Mouse (Mus musculus): ENCODE results near the gene Madcam1.

Madcam1 gene

GRCm38 (mm10) chr10:79703541-79703940 is 39.2 kb downstream of the Madcam1 start:
- in situ Hi-C loops (cut with MboI; ENCODE audit: low pct_unique_long_range_greater_than_20kb in 1 of 2, low sequenced_read_pairs in 2 of 2, unreplicated experiment in 1 of 2): no loop called here

GRCm38 (mm10) chr10:79704065-79704969 is 40.0 kb downstream of the Madcam1 start, which contains the start of gene Bsg:
Gene Bsg, plus strand, starts transcription at chr10:79704491.
- in situ Hi-C loops (cut with MboI; ENCODE audit: low pct_unique_long_range_greater_than_20kb in 1 of 2, low sequenced_read_pairs in 2 of 2, unreplicated experiment in 1 of 2): no loop called here

- in situ Hi-C loops (cut with MboI; ENCODE audit: low pct_unique_long_range_greater_than_20kb in 1 of 2, low sequenced_read_pairs in 2 of 2, unreplicated experiment in 1 of 2): no loop called here
Measured at GRCm38 (mm10) chr10:79704970-79705360, 40.6 kb downstream of the Madcam1 start.

GRCm38 (mm10) chr10:79705951-79706350 is 41.6 kb downstream of the Madcam1 start:
- in situ Hi-C loops (cut with MboI; ENCODE audit: low pct_unique_long_range_greater_than_20kb in 1 of 2, low sequenced_read_pairs in 2 of 2, unreplicated experiment in 1 of 2): no loop called here

GRCm38 (mm10) chr10:79706406-79707094 is 42.2 kb downstream of the Madcam1 start:
- in situ Hi-C loops (cut with MboI; ENCODE audit: low pct_unique_long_range_greater_than_20kb in 1 of 2, low sequenced_read_pairs in 2 of 2, unreplicated experiment in 1 of 2): no loop called here

GRCm38 (mm10) chr10:79707162-79707561 is 42.8 kb downstream of the Madcam1 start:
- in situ Hi-C loops (cut with MboI; ENCODE audit: low pct_unique_long_range_greater_than_20kb in 1 of 2, low sequenced_read_pairs in 2 of 2, unreplicated experiment in 1 of 2): no loop called here

GRCm38 (mm10) chr10:79707759-79708158 is 43.4 kb downstream of the Madcam1 start:
- in situ Hi-C loops (cut with MboI; ENCODE audit: low pct_unique_long_range_greater_than_20kb in 1 of 2, low sequenced_read_pairs in 2 of 2, unreplicated experiment in 1 of 2): no loop called here

- in situ Hi-C loops (cut with MboI; ENCODE audit: low pct_unique_long_range_greater_than_20kb in 1 of 2, low sequenced_read_pairs in 2 of 2, unreplicated experiment in 1 of 2): no loop called here
Measured at GRCm38 (mm10) chr10:79708668-79709067, 44.3 kb downstream of the Madcam1 start.

- in situ Hi-C loops (cut with MboI; ENCODE audit: low pct_unique_long_range_greater_than_20kb in 1 of 2, low sequenced_read_pairs in 2 of 2, unreplicated experiment in 1 of 2): no loop called here
Measured at GRCm38 (mm10) chr10:79709307-79709706, 44.9 kb downstream of the Madcam1 start.

- in situ Hi-C loops (cut with MboI; ENCODE audit: low pct_unique_long_range_greater_than_20kb in 1 of 2, low sequenced_read_pairs in 2 of 2, unreplicated experiment in 1 of 2): no loop called here
Measured at GRCm38 (mm10) chr10:79712029-79712428, 47.7 kb downstream of the Madcam1 start.

- in situ Hi-C loops (cut with MboI; ENCODE audit: low pct_unique_long_range_greater_than_20kb in 1 of 2, low sequenced_read_pairs in 2 of 2, unreplicated experiment in 1 of 2): no loop called here
Measured at GRCm38 (mm10) chr10:79712499-79713126, 48.3 kb downstream of the Madcam1 start.

- in situ Hi-C loops (cut with MboI; ENCODE audit: low pct_unique_long_range_greater_than_20kb in 1 of 2, low sequenced_read_pairs in 2 of 2, unreplicated experiment in 1 of 2): no loop called here
Measured at GRCm38 (mm10) chr10:79713163-79713562, 48.8 kb downstream of the Madcam1 start.

- in situ Hi-C loops (cut with MboI; ENCODE audit: low pct_unique_long_range_greater_than_20kb in 1 of 2, low sequenced_read_pairs in 2 of 2, unreplicated experiment in 1 of 2): no loop called here
Measured at GRCm38 (mm10) chr10:79714996-79715395, 50.6 kb downstream of the Madcam1 start.

GRCm38 (mm10) chr10:79716254-79716987 is 52.1 kb downstream of the Madcam1 start, which contains the start of gene Hcn2:
Gene Hcn2, plus strand, starts transcription at chr10:79716634.
- in situ Hi-C loops (cut with MboI; ENCODE audit: low pct_unique_long_range_greater_than_20kb in 1 of 2, low sequenced_read_pairs in 2 of 2, unreplicated experiment in 1 of 2): no loop called here

GRCm38 (mm10) chr10:79716988-79717355 is 52.6 kb downstream of the Madcam1 start:
- in situ Hi-C loops (cut with MboI; ENCODE audit: low pct_unique_long_range_greater_than_20kb in 1 of 2, low sequenced_read_pairs in 2 of 2, unreplicated experiment in 1 of 2): no loop called here

- in situ Hi-C loops (cut with MboI; ENCODE audit: low pct_unique_long_range_greater_than_20kb in 1 of 2, low sequenced_read_pairs in 2 of 2, unreplicated experiment in 1 of 2): no loop called here
Measured at GRCm38 (mm10) chr10:79717640-79718357, 53.4 kb downstream of the Madcam1 start.
